Mouse (Mus musculus): Measurements from ENCODE around the gene Psen2. TPM values are rescaled to one million over a fixed set of nuclear protein-coding genes. Genes with fewer than 3 reads are reported as not detected.

The Psen2 gene
- polyA plus RNA-seq, 1 experiment from 2014 or later, result 7.3 TPM

DNA sequence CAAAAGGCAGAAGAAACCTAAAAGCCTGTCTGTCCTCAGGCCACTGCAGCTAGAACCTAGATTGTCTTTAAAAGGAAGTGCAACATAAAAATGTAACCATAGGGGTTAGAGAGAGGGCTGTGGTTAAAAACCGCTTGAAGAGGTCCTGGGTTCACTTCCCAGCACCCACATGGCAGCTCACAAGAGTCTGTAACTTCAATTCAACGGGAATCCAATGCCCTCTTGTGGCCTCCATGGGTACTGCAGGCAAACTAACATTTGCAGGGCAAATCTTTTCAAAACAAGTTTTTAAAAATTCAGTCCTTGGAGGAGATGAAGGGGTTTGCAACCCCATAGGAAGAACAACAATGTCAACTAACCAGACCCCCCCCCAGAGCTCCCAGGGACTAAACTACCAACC lies 32.7 kb downstream of the Psen2 start:
- Histone ChIP-seq H3K36me3 (ENCODE audit: poor library complexity, severe bottlenecking) (no peaks in the 10 kb centered on the region), H3K27me3 (no peaks in the 10 kb centered on the region), H3K9ac (no peak overlapping the region), H3K9me3 (replicated peaks) (no peaks in the 10 kb centered on the region; the same call in 1 of the 2 replicates), H3K4me1 (peaks cover 10% of the 10 kb centered on the region), H3K27ac (no peak overlapping the region), H3K4me2 (no peak overlapping the region), H3K4me3 (no peak overlapping the region)
- ATAC-seq, result no peak
- WGBS, result 25% methylated on average over 2 of the region's 2 CpGs

DNA sequence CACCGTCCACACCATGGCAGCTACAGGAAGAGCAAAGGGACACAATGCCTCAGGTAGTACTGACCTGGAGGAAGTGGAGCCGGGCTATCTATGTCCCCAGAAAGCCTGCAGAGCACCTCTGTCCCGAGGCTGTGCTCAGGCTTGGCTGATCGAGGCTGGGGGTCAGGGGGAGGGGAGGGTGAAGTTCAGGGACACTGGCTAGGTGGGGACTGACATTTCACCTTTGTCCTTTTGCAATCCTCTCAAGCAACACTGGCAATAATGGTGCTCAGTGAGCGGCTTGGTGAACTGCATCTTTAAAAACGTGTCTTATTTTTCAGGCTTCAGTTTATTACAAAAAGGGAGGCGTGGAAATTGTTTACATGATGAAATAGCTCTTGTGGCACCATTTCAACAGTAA lies 33.3 kb downstream of the Psen2 start:
- ATAC-seq, result no peak
- Histone ChIP-seq H3K27me3 (no peaks in the 10 kb centered on the region), H3K9ac (no peak overlapping the region), H3K4me3 (no peak overlapping the region), H3K27ac (no peak overlapping the region), H3K4me2 (no peak overlapping the region), H3K9me3 (replicated peaks) (no peaks in the 10 kb centered on the region; the same call in 1 of the 2 replicates), H3K36me3 (ENCODE audit: poor library complexity, severe bottlenecking) (no peaks in the 10 kb centered on the region), H3K4me1 (peaks cover 12% of the 10 kb centered on the region)
- WGBS, result 90% methylated on average over 7 of the region's 7 CpGs

DNA sequence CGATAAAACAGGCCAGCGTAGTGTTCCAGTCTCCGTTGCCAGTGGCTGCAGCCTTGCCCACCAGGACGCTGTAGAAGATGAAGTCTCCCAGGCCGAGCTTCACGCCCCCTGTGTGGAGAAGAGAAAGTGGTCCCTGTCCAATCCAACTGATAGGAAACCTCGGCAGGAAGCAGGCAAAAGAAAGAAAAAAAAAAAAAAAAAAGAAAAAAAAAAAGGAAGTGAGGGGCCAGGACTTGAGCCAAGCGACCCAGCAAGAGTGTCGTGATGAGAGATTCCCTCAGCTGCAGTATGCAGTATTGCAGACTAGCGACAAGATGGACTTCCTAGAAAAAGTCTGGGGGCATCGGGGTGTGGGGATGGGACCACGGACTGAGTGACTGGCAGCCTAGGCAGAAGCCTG lies 34.4 kb downstream of the Psen2 start:
- no peak for ATAC-seq
- 88% methylated on average over 12 of the region's 12 CpGs for WGBS
- Histone ChIP-seq H3K27me3 (no peaks in the 10 kb centered on the region), H3K4me1 (peaks cover 12% of the 10 kb centered on the region), H3K27ac (no peak overlapping the region), H3K9me3 (replicated peaks) (no peaks in the 10 kb centered on the region; the same call in 1 of the 2 replicates), H3K4me3 (no peak overlapping the region), H3K4me2 (no peak overlapping the region), H3K36me3 (ENCODE audit: poor library complexity, severe bottlenecking) (no peaks in the 10 kb centered on the region), H3K9ac (no peak overlapping the region)

GRCm38 (mm10) chr1:180226766-180227165 lies 36.5 kb downstream of the Psen2 start:
- Histone ChIP-seq H3K36me3 (ENCODE audit: poor library complexity, severe bottlenecking) (no peaks in the 10 kb centered on the region), H3K9ac (no peak overlapping the region), H3K4me1 (peaks cover 12% of the 10 kb centered on the region), H3K27ac (no peak overlapping the region), H3K27me3 (no peaks in the 10 kb centered on the region), H3K4me2 (peak overlapping the region; percentile 65), H3K4me3 (no peak overlapping the region), H3K9me3 (replicated peaks) (no peaks in the 10 kb centered on the region; the same call in 1 of the 2 replicates)
- ATAC-seq, result no peak
- WGBS, result 82% methylated on average over 3 of the region's 3 CpGs

DNA sequence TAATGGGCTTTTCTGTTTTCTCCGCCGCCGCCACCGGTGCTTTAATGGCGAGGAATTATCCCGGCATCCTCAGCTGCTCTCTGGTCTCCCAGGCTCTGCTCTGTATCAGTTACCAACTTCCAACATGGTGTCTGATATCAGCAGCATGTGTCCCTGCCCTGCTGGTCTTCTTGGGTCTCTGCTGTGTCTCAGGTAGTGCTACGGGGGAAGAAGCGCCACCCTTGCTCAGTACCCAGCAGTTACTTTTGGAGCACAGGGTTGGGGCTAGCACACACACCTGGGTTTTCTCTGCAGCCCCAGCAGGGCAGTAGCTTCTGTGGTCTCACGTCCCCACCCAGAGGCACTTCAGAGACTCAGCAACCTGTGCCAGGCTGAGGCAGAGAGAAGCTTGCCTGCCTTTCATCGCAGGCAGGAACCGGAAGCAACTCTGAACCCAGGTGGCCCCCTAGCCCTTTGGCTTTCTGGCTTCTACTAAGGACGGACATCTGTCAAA lies 37.0 kb downstream of the Psen2 start:
- peaks cover 12% of the 10 kb centered on the region for H3K4me1 ChIP-seq
- WGBS, result 11% methylated on average over 12 of the region's 12 CpGs
- H3K27me3 ChIP-seq, result no peaks in the 10 kb centered on the region
- peak overlapping the region; percentile 65 for H3K4me2 ChIP-seq
- H3K4me3 ChIP-seq, result peak overlapping the region; percentile 41
- H3K9ac ChIP-seq, result peak overlapping the region; percentile 35
- H3K27ac ChIP-seq, result no peak overlapping the region
- H3K36me3 ChIP-seq (ENCODE audit: poor library complexity, severe bottlenecking), result no peaks in the 10 kb centered on the region
- H3K9me3 ChIP-seq (replicated peaks), result no peaks in the 10 kb centered on the region; the same call in 1 of the 2 replicates
- ATAC-seq, result peak; percentile 65

GRCm38 (mm10) chr1:180225500-180226220 lies 37.6 kb downstream of the Psen2 start:
- Histone ChIP-seq H3K4me2 (peak overlapping the region; percentile 65), H3K4me3 (peak overlapping the region; percentile 41), H3K27me3 (no peaks in the 10 kb centered on the region), H3K27ac (no peak overlapping the region), H3K36me3 (ENCODE audit: poor library complexity, severe bottlenecking) (no peaks in the 10 kb centered on the region), H3K4me1 (peaks cover 12% of the 10 kb centered on the region), H3K9ac (peak overlapping the region; percentile 35), H3K9me3 (replicated peaks) (no peaks in the 10 kb centered on the region; the same call in 1 of the 2 replicates)
- peak; percentile 93 for ATAC-seq
- WGBS, result 13% methylated on average over 21 of the region's 21 CpGs

- H3K9me3 ChIP-seq (replicated peaks), result no peaks in the 10 kb centered on the region
- ATAC-seq, result no peak
- peaks cover 12% of the 10 kb centered on the region for H3K4me1 ChIP-seq
- H3K27me3 ChIP-seq, result no peaks in the 10 kb centered on the region
- no peak overlapping the region for H3K27ac ChIP-seq
- H3K9ac ChIP-seq, result no peak overlapping the region
- no peaks in the 10 kb centered on the region for H3K36me3 ChIP-seq (ENCODE audit: poor library complexity, severe bottlenecking)
- H3K4me2 ChIP-seq, result no peak overlapping the region
- no peak overlapping the region for H3K4me3 ChIP-seq
- WGBS, result 73% methylated on average over 1 of the region's 1 CpGs
These were observed 41.2 kb downstream of the Psen2 start for GRCm38 (mm10) chr1:180222007-180222406.

DNA sequence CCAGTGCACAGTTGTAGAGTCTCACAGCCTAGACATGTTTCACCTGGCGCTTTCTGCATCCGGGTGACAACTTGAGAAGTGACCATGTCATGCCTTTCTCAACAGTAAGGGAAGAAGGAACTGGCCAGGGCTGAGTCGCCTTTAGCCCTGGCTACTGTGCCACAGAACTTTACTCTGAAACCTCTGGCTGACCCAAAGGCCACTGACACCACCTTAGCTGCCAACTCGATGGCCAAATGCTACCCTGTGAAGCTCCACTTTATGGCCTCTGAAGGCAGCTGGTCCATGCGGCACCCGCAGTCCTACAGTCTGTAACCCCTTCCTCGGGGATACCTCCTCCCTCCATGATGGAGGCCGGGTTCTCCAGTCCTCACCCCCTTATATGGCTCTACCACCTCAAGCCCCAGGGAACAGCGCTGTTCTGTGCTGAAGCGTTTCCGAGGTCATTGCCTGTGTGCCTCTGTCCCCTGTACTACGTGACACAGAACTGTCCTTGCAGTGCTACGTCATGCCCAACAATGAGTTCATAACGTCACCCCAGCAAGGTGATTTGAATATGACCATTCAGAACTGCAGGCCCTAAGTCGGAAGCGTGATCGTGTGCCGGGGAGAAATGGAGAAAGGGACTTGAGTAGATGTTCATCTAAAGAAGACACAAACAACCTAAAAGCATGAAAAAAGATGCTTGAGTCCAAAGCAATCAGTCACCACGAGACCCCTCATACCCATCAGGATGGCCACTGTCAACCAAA lies 42.3 kb downstream of the Psen2 start:
- 91% methylated on average over 19 of the region's 19 CpGs for WGBS
- no peak overlapping the region for H3K9ac ChIP-seq
- ATAC-seq, result no peak
- no peak overlapping the region for H3K4me3 ChIP-seq
- no peaks in the 10 kb centered on the region for H3K9me3 ChIP-seq (replicated peaks)
- no peak overlapping the region for H3K27ac ChIP-seq
- H3K4me2 ChIP-seq, result no peak overlapping the region
- no peaks in the 10 kb centered on the region for H3K27me3 ChIP-seq
- H3K36me3 ChIP-seq (ENCODE audit: poor library complexity, severe bottlenecking), result no peaks in the 10 kb centered on the region
- peaks cover 5% of the 10 kb centered on the region for H3K4me1 ChIP-seq

DNA sequence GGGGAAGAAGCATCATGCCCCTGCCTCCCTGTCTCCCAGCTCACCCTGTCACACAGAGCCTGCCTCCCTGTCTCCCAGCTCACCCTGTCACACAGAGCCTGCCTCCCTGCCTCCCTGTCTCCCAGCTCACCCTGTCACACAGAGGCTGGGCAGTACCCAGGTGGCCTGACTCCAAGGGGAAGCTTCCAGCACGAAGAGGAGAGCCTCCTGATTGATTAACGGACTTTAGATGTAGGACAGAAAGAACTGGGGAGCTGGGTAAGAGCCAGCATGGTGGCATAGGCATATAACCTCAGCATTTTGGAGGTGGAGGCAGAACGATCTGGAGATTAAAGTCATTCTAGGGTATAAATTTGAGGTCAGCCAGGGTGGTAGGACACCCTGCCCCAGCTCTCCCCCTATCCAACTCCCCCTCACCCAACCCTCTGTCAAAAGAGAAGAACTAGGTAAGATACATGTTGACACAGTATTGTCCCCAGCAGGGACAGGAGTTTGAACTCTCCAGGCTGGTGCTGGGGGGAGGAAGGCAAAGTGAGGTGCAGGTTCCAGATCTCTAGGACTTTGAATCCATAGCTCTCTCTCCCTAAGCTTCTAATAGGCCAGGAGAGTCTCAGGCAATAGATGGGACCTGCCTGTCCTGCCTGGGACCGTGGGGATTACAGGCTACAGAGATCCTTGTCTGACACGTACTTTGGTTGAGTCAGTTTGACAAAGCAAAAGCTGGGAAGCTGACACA lies 46.5 kb downstream of the Psen2 start:
- H3K36me3 ChIP-seq (ENCODE audit: poor library complexity, severe bottlenecking), result no peaks in the 10 kb centered on the region
- H3K4me2 ChIP-seq, result no peak overlapping the region
- H3K4me3 ChIP-seq, result no peak overlapping the region
- 64% methylated on average over 5 of the region's 5 CpGs for WGBS
- H3K4me1 ChIP-seq, result no peaks in the 10 kb centered on the region
- no peaks in the 10 kb centered on the region for H3K27me3 ChIP-seq
- H3K9ac ChIP-seq, result no peak overlapping the region
- no peaks in the 10 kb centered on the region for H3K9me3 ChIP-seq (replicated peaks)
- ATAC-seq, result no peak
- H3K27ac ChIP-seq, result no peak overlapping the region

DNA sequence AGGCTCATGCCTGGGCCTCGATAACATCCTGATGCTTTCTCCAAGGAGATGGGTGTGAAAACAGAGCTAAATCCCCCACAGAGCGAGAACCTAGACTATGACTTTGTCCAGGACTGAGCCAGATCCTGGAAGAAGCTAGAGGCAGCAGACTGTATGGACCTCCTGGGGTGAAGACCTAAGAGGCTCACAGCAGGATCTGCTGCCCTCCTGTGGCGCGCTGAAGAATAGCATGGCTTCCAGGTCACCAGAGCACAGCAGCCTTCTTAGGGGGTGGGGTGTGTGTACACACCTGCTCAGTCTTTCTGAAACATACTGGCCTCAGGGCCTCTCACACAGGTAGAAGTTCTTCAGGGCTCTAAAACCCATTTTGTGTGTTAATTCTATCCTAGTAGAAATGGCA lies 48.2 kb downstream of the Psen2 start:
- peak; percentile 66 for ATAC-seq
- H3K36me3 ChIP-seq (ENCODE audit: poor library complexity, severe bottlenecking), result no peaks in the 10 kb centered on the region
- H3K27me3 ChIP-seq, result no peaks in the 10 kb centered on the region
- WGBS, result 25% methylated on average over 4 of the region's 4 CpGs
- no peak overlapping the region for H3K4me3 ChIP-seq
- H3K9ac ChIP-seq, result no peak overlapping the region
- H3K4me2 ChIP-seq, result no peak overlapping the region
- H3K27ac ChIP-seq, result no peak overlapping the region
- H3K4me1 ChIP-seq, result no peaks in the 10 kb centered on the region
- no peaks in the 10 kb centered on the region for H3K9me3 ChIP-seq (replicated peaks)

- Histone ChIP-seq H3K4me3 (no peak overlapping the region), H3K9me3 (replicated peaks) (no peaks in the 10 kb centered on the region), H3K9ac (no peak overlapping the region), H3K27me3 (no peaks in the 10 kb centered on the region), H3K4me1 (no peaks in the 10 kb centered on the region), H3K36me3 (ENCODE audit: poor library complexity, severe bottlenecking) (no peaks in the 10 kb centered on the region), H3K27ac (no peak overlapping the region), H3K4me2 (no peak overlapping the region)
- ATAC-seq, result no peak
- 93% methylated on average over 5 of the region's 5 CpGs for WGBS
These were observed 50.3 kb downstream of the Psen2 start for GRCm38 (mm10) chr1:180212911-180213310.

- WGBS, result 83% methylated on average over 9 of the region's 9 CpGs
- H3K9me3 ChIP-seq (replicated peaks), result no peaks in the 10 kb centered on the region
These were observed 52.4 kb downstream of the Psen2 start for GRCm38 (mm10) chr1:180210781-180211271.

More at GRCm38 (mm10) chr1:180210781-180211271, 52.4 kb downstream of the Psen2 start:
- no peak for ATAC-seq
- Histone ChIP-seq H3K9ac (no peak overlapping the region), H3K27ac (no peak overlapping the region), H3K4me2 (no peak overlapping the region), H3K27me3 (no peaks in the 10 kb centered on the region), H3K36me3 (ENCODE audit: poor library complexity, severe bottlenecking) (no peaks in the 10 kb centered on the region), H3K4me3 (no peak overlapping the region), H3K4me1 (no peaks in the 10 kb centered on the region)
